Mouse (Mus musculus) heart, embryonic 15.5 days (tissue): ENCODE measurements at regions not wholly inside any gene's neighbourhood (a gene's known extent, or its start where the extent isn't known, plus 50 kb on each side); places are given as distances from the start of the nearest gene placed in this dataset.
"Not testable (repeated sequence)": the region's sequence is repeated elsewhere in the genome, so short reads cannot be mapped to it uniquely, and the experiment has no call there.

Experiments used
- ATAC-seq: fragments of 200-750 bp; cut with Nextera tagmentation; replicated peaks from 2 replicates; pipeline ENCODE4 v1.8.0; 2017; ENCODE audit warnings: low read depth, moderate TSS enrichment; ENCODE audit not compliant: insufficient number of reproducible peaks, insufficient read depth, low FRiP score
- H3K27ac ChIP-seq: fragments of 300-500 bp; sonication (generic); 2 replicates; pipeline ENCODE4 v1.5.1; 2015; ENCODE audit warnings: mild to moderate bottlenecking, inconsistent platforms
- H3K27me3 ChIP-seq: fragments of 300-500 bp; sonication (generic); 2 replicates; pipeline ENCODE4 v1.6.1; 2015; ENCODE audit warnings: inconsistent platforms
- H3K36me3 ChIP-seq: fragments of 300-500 bp; sonication (generic); 2 replicates; pipeline ENCODE4 v1.6.1; 2015; ENCODE audit warnings: mild to moderate bottlenecking, inconsistent platforms
- H3K4me1 ChIP-seq: fragments of 300-500 bp; sonication (generic); replicated peaks from 2 replicates; pipeline ENCODE4 v1.6.1; 2015; ENCODE audit warnings: inconsistent platforms
- H3K4me2 ChIP-seq: fragments of 300-500 bp; sonication (generic); 2 replicates; pipeline ENCODE4 v1.6.1; 2015; ENCODE audit warnings: inconsistent platforms, mild to moderate bottlenecking, moderate library complexity
- H3K4me3 ChIP-seq: fragments of 300-500 bp; sonication (generic); 2 replicates; pipeline ENCODE4 v1.5.1; 2015; ENCODE audit warnings: mild to moderate bottlenecking, inconsistent platforms
- H3K9ac ChIP-seq: fragments of 300-500 bp; sonication (generic); 2 replicates; pipeline ENCODE4 v1.6.1; 2015; ENCODE audit warnings: mild to moderate bottlenecking, inconsistent platforms
- H3K9me3 ChIP-seq: fragments of 300-500 bp; sonication (generic); replicated peaks from 2 replicates; pipeline ENCODE4 v1.6.1; 2016; ENCODE audit warnings: inconsistent platforms
- WGBS: fragments of 180-500 bp; shearing (Covaris S2); methylation state at CpG from one replicate; pipeline ENCODE4 v1.1.7; 2015; ENCODE audit warnings: mixed read lengths; 5-methylcytosine and 5-hydroxymethylcytosine counted together

DNA sequence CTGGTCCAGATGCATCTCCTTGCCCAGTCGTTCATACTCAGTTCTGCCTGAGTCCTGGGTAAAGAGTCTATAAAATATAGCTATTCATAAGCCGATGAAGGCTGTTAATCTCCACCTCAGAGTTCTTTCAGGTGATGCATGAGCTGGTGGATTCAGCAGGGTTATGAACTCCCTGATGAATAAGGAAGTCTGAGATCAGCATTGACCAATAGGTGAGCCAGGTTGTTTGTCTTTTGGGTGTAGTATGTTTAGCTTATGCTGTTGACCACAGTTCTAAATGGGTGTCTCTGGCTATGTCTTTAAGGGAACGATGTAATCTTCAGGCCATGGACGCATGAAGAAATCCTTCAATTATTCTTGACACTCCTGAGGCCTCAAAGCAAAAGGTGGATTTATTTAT lies 84.3 kb downstream of the Gm5426 start:
- 87% methylated on average over 4 of the region's 4 CpGs for WGBS
- H3K27ac ChIP-seq, result no peak overlapping the region
- no peak for ATAC-seq
- H3K9ac ChIP-seq, result no peak overlapping the region
- no peaks in the 10 kb centered on the region for H3K27me3 ChIP-seq
- H3K4me3 ChIP-seq, result no peak overlapping the region
- H3K4me2 ChIP-seq, result no peak overlapping the region
- no peaks in the 10 kb centered on the region for H3K9me3 ChIP-seq
- H3K36me3 ChIP-seq, result no peaks in the 10 kb centered on the region
- no peaks in the 10 kb centered on the region for H3K4me1 ChIP-seq

DNA sequence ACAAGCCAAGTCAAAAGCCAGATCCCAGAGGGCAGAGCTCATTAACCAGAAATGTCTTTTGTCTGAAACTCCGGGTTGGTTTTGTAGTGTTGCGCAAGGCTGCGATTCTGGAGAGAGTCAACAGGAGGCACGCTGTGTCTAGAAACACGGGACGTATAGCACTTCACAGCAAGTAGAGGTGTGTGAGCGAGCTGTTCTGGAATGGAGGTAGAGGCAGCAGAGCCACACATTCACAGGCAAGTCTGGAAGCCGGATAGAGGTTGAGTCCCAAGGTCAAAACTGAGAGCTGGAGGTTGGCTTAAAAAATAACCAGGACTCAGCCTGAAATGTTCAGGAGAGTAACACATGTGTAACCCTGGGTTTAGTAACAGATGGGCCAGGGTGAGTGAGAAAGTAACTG lies 94.0 kb downstream of the Gm5426 start:
- no peak for ATAC-seq
- 76% methylated on average over 8 of the region's 8 CpGs for WGBS
- H3K27ac ChIP-seq, result no peak overlapping the region

DNA sequence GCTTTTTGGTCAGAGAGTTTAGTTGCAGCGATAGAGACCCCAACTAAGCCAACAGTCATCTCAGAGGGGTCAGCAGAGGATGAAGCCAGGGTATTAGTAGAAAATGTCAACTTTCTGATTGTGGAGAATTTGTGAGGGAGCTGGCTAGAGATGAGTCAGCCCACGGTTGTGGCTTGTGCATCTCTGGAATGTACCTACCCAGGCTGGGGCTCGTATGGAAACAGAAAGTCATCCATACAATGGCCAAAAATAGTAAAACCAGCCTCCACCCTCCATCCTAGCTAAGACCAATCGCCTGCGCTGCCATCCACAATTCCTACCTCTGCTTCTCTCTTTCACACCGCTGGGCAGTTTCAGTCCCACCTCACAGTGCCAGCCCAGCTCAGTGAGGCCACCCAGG lies 94.9 kb downstream of the Gm5426 start:
- 71% methylated on average over 6 of the region's 6 CpGs for WGBS

More for the DNA sequence above, 94.0 kb downstream of the Gm5426 start:
- Histone ChIP-seq H3K4me2 (no peak overlapping the region), H3K27me3 (no peaks in the 10 kb centered on the region), H3K9me3 (no peaks in the 10 kb centered on the region), H3K9ac (no peak overlapping the region), H3K36me3 (no peaks in the 10 kb centered on the region), H3K4me3 (no peak overlapping the region), H3K4me1 (peaks cover 10% of the 10 kb centered on the region)

DNA sequence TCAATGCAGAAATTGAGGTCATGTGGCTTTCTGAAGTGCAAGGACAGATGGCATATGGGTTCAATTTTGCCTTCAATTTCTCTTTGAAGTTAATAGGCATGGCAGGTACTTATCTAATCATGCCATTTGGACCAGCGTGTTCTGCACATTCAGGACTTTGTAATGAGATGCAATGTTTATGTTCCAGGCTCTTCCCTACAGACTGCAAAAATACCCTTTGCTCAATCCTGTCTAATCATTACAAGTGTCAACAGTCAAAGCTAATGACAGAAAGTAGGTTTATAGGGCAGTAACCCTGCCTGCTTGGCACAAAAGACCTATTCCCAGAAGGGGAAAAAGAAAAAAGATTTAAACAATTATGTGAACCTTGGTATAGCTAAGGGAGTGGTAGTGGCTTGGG lies 96.5 kb downstream of the Gm5426 start:
- no peak overlapping the region for H3K27ac ChIP-seq
- H3K9ac ChIP-seq, result no peak overlapping the region
- no peaks in the 10 kb centered on the region for H3K36me3 ChIP-seq
- H3K4me3 ChIP-seq, result no peak overlapping the region
- no peaks in the 10 kb centered on the region for H3K27me3 ChIP-seq
- H3K9me3 ChIP-seq, result no peaks in the 10 kb centered on the region
- H3K4me1 ChIP-seq, result peaks cover 10% of the 10 kb centered on the region
- 19% methylated on average over 1 of the region's 1 CpGs for WGBS
- H3K4me2 ChIP-seq, result no peak overlapping the region
- no peak for ATAC-seq

More for the DNA sequence above, 94.9 kb downstream of the Gm5426 start:
- ATAC-seq, result no peak
- Histone ChIP-seq H3K4me3 (no peak overlapping the region), H3K9ac (no peak overlapping the region), H3K9me3 (no peaks in the 10 kb centered on the region), H3K27me3 (no peaks in the 10 kb centered on the region), H3K27ac (no peak overlapping the region), H3K36me3 (no peaks in the 10 kb centered on the region), H3K4me1 (peaks cover 10% of the 10 kb centered on the region), H3K4me2 (no peak overlapping the region)

DNA sequence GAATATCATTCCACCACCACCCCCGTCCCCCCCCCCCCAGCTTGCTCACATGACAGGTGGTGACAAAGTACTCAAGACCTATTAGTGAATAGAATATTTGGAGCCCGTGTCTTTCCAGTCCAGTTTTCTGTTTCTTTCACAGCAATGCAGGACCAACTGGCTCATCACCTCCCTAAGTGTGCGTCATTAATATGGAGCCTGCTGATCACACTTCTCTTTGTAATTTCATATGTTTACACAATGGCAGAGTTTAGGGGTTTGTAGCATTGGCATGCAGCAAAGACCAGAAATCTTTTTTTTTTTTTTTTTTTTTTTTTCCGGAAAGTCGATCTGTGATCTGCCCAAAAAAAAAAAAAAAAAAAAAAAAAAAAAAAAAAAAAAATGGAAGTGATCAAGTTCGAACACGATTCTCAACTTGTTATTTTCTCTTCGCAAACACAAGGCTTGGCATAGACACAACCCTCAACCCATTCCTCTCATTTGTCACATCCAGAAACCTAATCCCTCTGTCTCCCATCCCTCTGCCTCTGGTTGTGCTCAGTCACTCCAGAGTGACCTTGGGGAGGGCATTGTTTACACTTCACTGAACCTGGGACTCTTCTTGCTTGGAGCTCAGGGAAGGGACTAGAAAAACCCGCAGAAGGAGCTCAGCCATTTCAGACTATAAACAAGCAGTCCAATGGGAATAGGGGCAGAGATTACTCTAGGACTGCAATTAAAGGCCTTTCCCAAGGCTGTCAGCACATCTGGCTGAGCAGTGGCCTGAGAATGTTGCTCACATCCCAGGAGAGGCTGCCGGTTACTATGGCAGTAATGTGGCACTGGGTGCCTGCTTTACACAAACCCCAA lies 98.4 kb downstream of the Gm5426 start:
- no peak overlapping the region for H3K4me2 ChIP-seq
- no peak overlapping the region for H3K9ac ChIP-seq
- no peaks in the 10 kb centered on the region for H3K9me3 ChIP-seq
- WGBS, result 55% methylated on average over 10 of the region's 10 CpGs
- no peaks in the 10 kb centered on the region for H3K27me3 ChIP-seq
- no peak overlapping the region for H3K27ac ChIP-seq
- no peak for ATAC-seq
- H3K4me3 ChIP-seq, result no peak overlapping the region
- peaks cover 10% of the 10 kb centered on the region for H3K4me1 ChIP-seq
- H3K36me3 ChIP-seq, result no peaks in the 10 kb centered on the region

DNA sequence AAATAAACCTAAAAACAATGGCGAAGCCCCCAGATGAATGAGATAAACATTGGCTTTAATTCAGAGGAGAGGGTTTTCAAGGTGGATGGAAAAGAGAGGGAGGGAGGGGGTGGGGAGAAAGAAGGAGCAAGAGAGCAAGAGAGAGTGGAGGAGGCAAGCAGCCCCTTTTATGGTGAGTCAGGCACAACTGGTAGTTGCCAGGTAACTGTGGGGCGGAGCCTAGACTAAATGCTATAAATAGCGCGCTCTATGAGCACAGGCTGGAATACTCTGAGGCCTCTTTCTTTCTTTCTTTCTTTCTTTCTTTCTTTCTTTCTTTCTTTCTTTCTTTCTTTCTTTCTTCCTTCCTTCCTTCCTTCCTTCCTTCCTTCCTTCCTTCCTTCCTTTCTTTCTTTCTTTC lies 99.6 kb downstream of the Gm5426 start:
- H3K9me3 ChIP-seq, H3K36me3 ChIP-seq, H3K9ac ChIP-seq, H3K4me3 ChIP-seq, ATAC-seq, H3K27me3 ChIP-seq, H3K4me2 ChIP-seq, H3K27ac ChIP-seq: not testable (repeated sequence)
- H3K4me1 ChIP-seq, result peaks cover 10% of the 10 kb centered on the region
- 87% methylated on average over 4 of the region's 4 CpGs for WGBS

DNA sequence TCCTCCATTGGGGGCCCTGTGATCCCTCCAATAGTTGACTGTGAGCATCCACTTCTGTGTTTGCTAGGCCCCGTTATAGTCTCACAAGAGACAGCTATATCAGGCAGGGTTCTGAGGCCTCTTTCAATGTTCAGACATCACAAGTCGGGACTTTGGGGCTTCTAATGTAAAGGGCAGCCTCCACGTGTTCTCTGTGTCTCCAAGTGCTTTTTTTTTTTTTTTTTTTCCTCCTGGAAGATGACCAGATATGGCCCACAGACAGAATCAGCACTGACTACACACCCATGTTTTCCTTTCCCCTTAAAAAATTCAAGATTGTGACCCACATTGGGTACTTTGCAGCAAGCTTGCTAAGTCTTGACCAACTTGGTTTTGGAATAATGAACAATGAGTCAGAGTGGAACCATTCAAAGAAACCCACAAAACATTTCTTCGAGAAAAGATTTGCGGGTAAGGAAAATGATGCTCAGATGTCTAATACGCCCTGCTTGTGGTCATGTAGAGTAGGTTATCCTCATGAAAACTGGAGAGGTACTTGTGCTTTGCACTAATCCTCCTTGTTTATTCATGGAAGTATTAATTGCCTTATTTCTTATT lies 100.5 kb downstream of the Gm5426 start:
- Histone ChIP-seq H3K27me3 (no peaks in the 10 kb centered on the region), H3K4me3 (no peak overlapping the region), H3K9ac (no peak overlapping the region), H3K9me3 (0 out of 2 replicates have a peak, but pooled peaks cover 3% of the 10 kb centered on the region), H3K27ac (no peak overlapping the region), H3K36me3 (no peaks in the 10 kb centered on the region), H3K4me2 (no peak overlapping the region), H3K4me1 (peaks cover 10% of the 10 kb centered on the region)
- ATAC-seq, result no peak
- 90% methylated on average over 6 of the region's 6 CpGs for WGBS

DNA sequence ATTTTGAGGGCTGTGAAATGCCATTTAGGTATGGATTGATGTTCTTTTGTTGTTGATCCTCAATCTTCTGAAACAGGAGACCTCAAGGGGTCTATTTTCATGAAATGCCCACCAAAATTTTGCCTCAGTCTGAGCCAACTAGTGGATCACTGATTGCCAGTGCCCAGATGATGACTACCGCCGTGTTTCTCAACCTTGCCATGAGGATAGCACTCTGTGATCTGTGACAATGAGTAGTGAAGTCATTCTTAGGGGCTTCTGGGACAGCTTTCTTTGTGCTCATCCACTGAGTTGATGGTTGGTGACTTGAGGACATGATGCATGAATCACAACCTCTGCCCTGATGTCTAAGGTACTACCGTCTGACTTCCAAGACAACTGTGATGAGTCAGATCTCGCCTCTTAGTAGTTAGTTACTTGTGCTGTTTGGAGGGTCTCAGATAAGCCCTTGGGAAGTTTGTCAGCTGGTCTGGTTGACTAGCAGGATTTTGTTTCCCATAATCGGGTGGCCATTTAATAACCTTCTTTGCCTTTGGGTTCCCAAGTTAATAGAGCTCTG lies 101.2 kb downstream of the Gm5426 start:
- Histone ChIP-seq H3K9me3 (peaks cover 8% of the 10 kb centered on the region), H3K36me3 (no peaks in the 10 kb centered on the region), H3K9ac (no peak overlapping the region), H3K4me1 (peaks cover 10% of the 10 kb centered on the region), H3K27ac (no peak overlapping the region), H3K4me3 (no peak overlapping the region), H3K27me3 (no peaks in the 10 kb centered on the region), H3K4me2 (no peak overlapping the region)
- ATAC-seq, result no peak
- WGBS, result 87% methylated on average over 5 of the region's 5 CpGs

DNA sequence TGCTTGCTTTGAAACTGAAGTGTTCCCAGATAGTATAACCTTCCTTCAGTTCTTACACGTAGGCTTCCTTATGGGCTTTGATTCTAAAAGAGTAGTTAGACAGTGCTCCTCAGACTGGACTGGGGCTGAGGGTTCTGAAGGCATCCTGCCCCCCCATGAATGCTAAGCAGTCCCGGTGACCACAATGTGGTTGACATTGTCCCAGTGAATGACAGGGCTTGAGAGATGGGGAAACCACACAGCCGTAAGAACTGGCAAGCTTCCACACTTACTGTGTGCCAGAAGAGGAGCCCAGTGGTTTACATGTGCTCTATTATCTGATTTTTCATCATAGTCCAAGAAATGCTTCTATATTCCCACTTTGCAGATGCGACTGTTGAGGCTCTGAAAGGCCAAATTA lies 101.8 kb downstream of the Gm5426 start:
- no peak overlapping the region for H3K4me2 ChIP-seq
- WGBS, result 73% methylated on average over 4 of the region's 4 CpGs
- H3K9me3 ChIP-seq, result peaks cover 8% of the 10 kb centered on the region
- H3K4me1 ChIP-seq, result peaks cover 10% of the 10 kb centered on the region
- no peak overlapping the region for H3K4me3 ChIP-seq
- no peaks in the 10 kb centered on the region for H3K36me3 ChIP-seq
- peak; percentile 47; the same call in 1 of the 2 replicates for ATAC-seq
- H3K27ac ChIP-seq, result no peak overlapping the region
- H3K27me3 ChIP-seq, result no peaks in the 10 kb centered on the region
- H3K9ac ChIP-seq, result no peak overlapping the region

DNA sequence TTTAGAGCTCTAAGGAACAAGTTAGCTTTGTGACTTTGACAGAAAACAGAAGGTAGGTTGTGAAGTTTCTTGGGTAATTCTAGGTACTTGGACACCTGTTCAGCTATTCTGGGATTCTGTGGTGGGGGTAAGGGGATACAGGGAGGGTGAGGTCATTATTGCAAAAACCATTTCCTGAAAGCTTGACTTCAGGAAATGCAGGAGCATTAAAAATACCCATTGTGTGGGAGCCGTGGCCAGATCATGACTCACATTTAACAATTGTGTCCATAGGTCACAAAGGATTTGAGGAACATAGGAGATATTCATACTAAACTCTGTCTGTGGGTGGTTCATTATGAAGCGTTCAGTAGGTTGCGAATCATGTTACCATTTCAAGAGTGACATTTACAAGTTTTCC lies 102.4 kb downstream of the Gm5426 start:
- H3K4me3 ChIP-seq, result no peak overlapping the region

DNA sequence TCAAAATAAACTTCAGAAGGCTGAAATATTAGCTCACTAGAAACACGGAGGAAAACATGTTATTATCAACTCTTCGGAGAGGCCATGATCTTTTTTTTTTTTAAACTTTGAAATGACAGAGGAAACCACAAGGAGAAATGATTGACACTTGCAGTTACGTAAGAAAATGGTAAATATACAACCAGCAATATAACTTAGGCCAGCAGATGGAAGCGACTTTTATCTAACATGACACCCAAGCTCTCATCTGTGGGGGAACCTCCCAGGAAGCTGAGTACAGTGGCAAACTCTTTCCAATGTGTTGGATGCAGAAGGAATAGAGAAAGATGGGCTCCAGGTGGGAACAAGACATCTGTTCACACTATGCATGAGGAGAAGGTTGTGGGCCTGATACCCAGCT lies 104.2 kb downstream of the Gm5426 start:
- no peak overlapping the region for H3K27ac ChIP-seq
- no peak for ATAC-seq
- no peaks in the 10 kb centered on the region for H3K27me3 ChIP-seq
- WGBS, result 87% methylated on average over 4 of the region's 4 CpGs
- no peak overlapping the region for H3K9ac ChIP-seq
- no peaks in the 10 kb centered on the region for H3K36me3 ChIP-seq
- H3K4me3 ChIP-seq, result no peak overlapping the region
- no peak overlapping the region for H3K4me2 ChIP-seq
- H3K4me1 ChIP-seq, result no peaks in the 10 kb centered on the region
- peaks cover 8% of the 10 kb centered on the region for H3K9me3 ChIP-seq

More for the DNA sequence above, 102.4 kb downstream of the Gm5426 start:
- no peak overlapping the region for H3K27ac ChIP-seq
- no peak for ATAC-seq
- H3K36me3 ChIP-seq, result no peaks in the 10 kb centered on the region
- peaks cover 8% of the 10 kb centered on the region for H3K9me3 ChIP-seq
- 74% methylated on average over 3 of the region's 3 CpGs for WGBS
- H3K4me1 ChIP-seq, result peaks cover 7% of the 10 kb centered on the region
- no peaks in the 10 kb centered on the region for H3K27me3 ChIP-seq
- H3K4me2 ChIP-seq, result no peak overlapping the region
- H3K9ac ChIP-seq, result no peak overlapping the region
